Mouse (Mus musculus): ENCODE results near the gene Mgp. TPM values are rescaled to one million over a fixed set of nuclear protein-coding genes. Genes with fewer than 3 reads are reported as not detected.

Mgp gene
- polyA plus RNA-seq, 1 experiment from 2014 or later, result 1.6 TPM

GRCm38 (mm10) chr6:136857873-136858260 lies 17.8 kb downstream of the Mgp start:
- H3K4me2 ChIP-seq, result no peak overlapping the region
- no peaks in the 10 kb centered on the region for H3K27me3 ChIP-seq (ENCODE audit: control insufficient read depth, insufficient read depth, low read length)
- WGBS, result 71% methylated on average over 11 of the region's 11 CpGs
- H3K9ac ChIP-seq (ENCODE audit: low read length), result no peak overlapping the region
- H3K9me3 ChIP-seq (ENCODE audit: control insufficient read depth, low read length), result no peaks in the 10 kb centered on the region
- ATAC-seq (ENCODE audit: low FRiP score) (no peak), DNase-seq (ENCODE audit: low spot score, missing footprints) (no peak)
- H3K27ac ChIP-seq (ENCODE audit: low read depth, low read length), result no peak overlapping the region
- no peak overlapping the region for H3K4me3 ChIP-seq (ENCODE audit: low read depth, low read length)
- H3K36me3 ChIP-seq (ENCODE audit: control insufficient read depth, insufficient read depth, low read length), result no peaks in the 10 kb centered on the region
- H3K4me1 ChIP-seq (ENCODE audit: control insufficient read depth, insufficient read depth, low read length), result no peaks in the 10 kb centered on the region

GRCm38 (mm10) chr6:136857186-136857872 lies 18.3 kb downstream of the Mgp start, which contains the start of gene Art4:
Gene Art4, minus strand, starts transcription at chr6:136857733.
- WGBS, result 81% methylated on average over 18 of the region's 18 CpGs
- Histone ChIP-seq H3K27ac (ENCODE audit: low read depth, low read length) (no peak within 1 kb of the TSS), H3K4me1 (ENCODE audit: control insufficient read depth, insufficient read depth, low read length) (no peaks in the 10 kb centered on the region), H3K36me3 (ENCODE audit: control insufficient read depth, insufficient read depth, low read length) (no peaks in the 10 kb centered on the region), H3K27me3 (ENCODE audit: control insufficient read depth, insufficient read depth, low read length) (no peaks in the 10 kb centered on the region), H3K9ac (ENCODE audit: low read length) (no peak within 1 kb of the TSS), H3K4me3 (ENCODE audit: low read depth, low read length) (no peak within 1 kb of the TSS), H3K9me3 (ENCODE audit: control insufficient read depth, low read length) (no peaks in the 10 kb centered on the region), H3K4me2 (no peak within 1 kb of the TSS)
- ATAC-seq (ENCODE audit: low FRiP score), result no peak
- no peak for DNase-seq (ENCODE audit: low spot score, missing footprints)

DNA sequence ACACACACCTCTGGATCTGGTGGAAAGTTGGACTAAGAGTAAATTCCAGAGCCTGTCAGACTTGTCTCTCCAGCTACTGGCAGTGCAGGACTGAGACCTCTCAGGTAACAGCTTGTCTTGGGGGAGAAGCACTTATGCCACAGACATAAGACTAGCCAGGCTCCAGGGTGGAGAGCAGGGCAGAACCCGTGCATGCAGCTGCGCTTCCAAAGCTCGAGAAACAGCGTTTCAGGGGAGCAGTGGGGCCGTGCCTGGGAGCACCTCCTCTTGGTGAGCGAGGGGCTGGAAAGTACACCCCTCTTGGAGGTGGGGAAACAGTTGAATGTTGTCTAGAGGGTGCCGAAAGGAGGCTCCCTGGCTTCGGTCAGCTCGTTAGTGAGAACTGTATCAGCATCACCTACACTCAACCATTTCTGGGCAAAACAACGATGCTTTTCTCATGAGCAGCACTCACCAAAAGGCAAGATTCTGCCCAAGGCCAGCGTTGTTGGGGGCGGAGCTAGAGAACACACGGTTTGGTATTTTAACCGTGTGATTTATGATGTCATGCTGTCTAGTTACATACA lies 19.5 kb downstream of the Mgp start:
- ATAC-seq (ENCODE audit: low FRiP score), result no peak
- Histone ChIP-seq H3K27ac (ENCODE audit: low read depth, low read length) (no peak overlapping the region), H3K4me3 (ENCODE audit: low read depth, low read length) (no peak overlapping the region), H3K4me1 (ENCODE audit: control insufficient read depth, insufficient read depth, low read length) (no peaks in the 10 kb centered on the region), H3K4me2 (no peak overlapping the region), H3K27me3 (ENCODE audit: control insufficient read depth, insufficient read depth, low read length) (no peaks in the 10 kb centered on the region), H3K36me3 (ENCODE audit: control insufficient read depth, insufficient read depth, low read length) (no peaks in the 10 kb centered on the region), H3K9ac (ENCODE audit: low read length) (no peak overlapping the region), H3K9me3 (ENCODE audit: control insufficient read depth, low read length) (no peaks in the 10 kb centered on the region)
- no peak for DNase-seq (ENCODE audit: low spot score, missing footprints)
- 76% methylated on average over 14 of the region's 14 CpGs for WGBS

GRCm38 (mm10) chr6:136855183-136855582 lies 20.4 kb downstream of the Mgp start:
- Histone ChIP-seq H3K4me1 (ENCODE audit: control insufficient read depth, insufficient read depth, low read length) (no peaks in the 10 kb centered on the region), H3K27me3 (ENCODE audit: control insufficient read depth, insufficient read depth, low read length) (no peaks in the 10 kb centered on the region), H3K9ac (ENCODE audit: low read length) (no peak overlapping the region), H3K9me3 (ENCODE audit: control insufficient read depth, low read length) (no peaks in the 10 kb centered on the region), H3K36me3 (ENCODE audit: control insufficient read depth, insufficient read depth, low read length) (no peaks in the 10 kb centered on the region), H3K4me3 (ENCODE audit: low read depth, low read length) (no peak overlapping the region), H3K27ac (ENCODE audit: low read depth, low read length) (no peak overlapping the region), H3K4me2 (no peak overlapping the region)
- DNase-seq (ENCODE audit: low spot score, missing footprints), result no peak
- no peak for ATAC-seq (ENCODE audit: low FRiP score)
- WGBS, result 66% methylated on average over 2 of the region's 2 CpGs

GRCm38 (mm10) chr6:136854361-136854781 lies 21.3 kb downstream of the Mgp start:
- H3K27ac ChIP-seq (ENCODE audit: low read depth, low read length), result no peak overlapping the region
- ATAC-seq (ENCODE audit: low FRiP score) (no peak), DNase-seq (ENCODE audit: low spot score, missing footprints) (peak; percentile 35)
- no peak overlapping the region for H3K9ac ChIP-seq (ENCODE audit: low read length)
- no peak overlapping the region for H3K4me2 ChIP-seq
- 92% methylated on average over 11 of the region's 11 CpGs for WGBS
- H3K36me3 ChIP-seq (ENCODE audit: control insufficient read depth, insufficient read depth, low read length), result no peaks in the 10 kb centered on the region
- no peaks in the 10 kb centered on the region for H3K27me3 ChIP-seq (ENCODE audit: control insufficient read depth, insufficient read depth, low read length)
- H3K4me1 ChIP-seq (ENCODE audit: control insufficient read depth, insufficient read depth, low read length), result no peaks in the 10 kb centered on the region
- no peaks in the 10 kb centered on the region for H3K9me3 ChIP-seq (ENCODE audit: control insufficient read depth, low read length)
- no peak overlapping the region for H3K4me3 ChIP-seq (ENCODE audit: low read depth, low read length)

- Histone ChIP-seq H3K36me3 (ENCODE audit: control insufficient read depth, insufficient read depth, low read length) (no peaks in the 10 kb centered on the region), H3K4me3 (ENCODE audit: low read depth, low read length) (no peak overlapping the region), H3K27ac (ENCODE audit: low read depth, low read length) (no peak overlapping the region), H3K27me3 (ENCODE audit: control insufficient read depth, insufficient read depth, low read length) (no peaks in the 10 kb centered on the region), H3K4me1 (ENCODE audit: control insufficient read depth, insufficient read depth, low read length) (no peaks in the 10 kb centered on the region), H3K9me3 (ENCODE audit: control insufficient read depth, low read length) (no peaks in the 10 kb centered on the region), H3K9ac (ENCODE audit: low read length) (no peak overlapping the region), H3K4me2 (no peak overlapping the region)
- WGBS, result 57% methylated on average over 3 of the region's 3 CpGs
- DNase-seq (ENCODE audit: low spot score, missing footprints), result peak; percentile 80
- no peak for ATAC-seq (ENCODE audit: low FRiP score)
Observed at GRCm38 (mm10) chr6:136852762-136853161, 22.9 kb downstream of the Mgp start.

GRCm38 (mm10) chr6:136852348-136852747 lies 23.3 kb downstream of the Mgp start:
- no peak for ATAC-seq (ENCODE audit: low FRiP score)
- no peak overlapping the region for H3K4me2 ChIP-seq
- DNase-seq (ENCODE audit: low spot score, missing footprints), result no peak
- H3K36me3 ChIP-seq (ENCODE audit: control insufficient read depth, insufficient read depth, low read length), result no peaks in the 10 kb centered on the region
- no peak overlapping the region for H3K9ac ChIP-seq (ENCODE audit: low read length)
- no peak overlapping the region for H3K4me3 ChIP-seq (ENCODE audit: low read depth, low read length)
- H3K27ac ChIP-seq (ENCODE audit: low read depth, low read length), result no peak overlapping the region
- WGBS, result 92% methylated on average over 4 of the region's 4 CpGs
- no peaks in the 10 kb centered on the region for H3K27me3 ChIP-seq (ENCODE audit: control insufficient read depth, insufficient read depth, low read length)
- no peaks in the 10 kb centered on the region for H3K9me3 ChIP-seq (ENCODE audit: control insufficient read depth, low read length)
- no peaks in the 10 kb centered on the region for H3K4me1 ChIP-seq (ENCODE audit: control insufficient read depth, insufficient read depth, low read length)

- Histone ChIP-seq H3K4me3 (ENCODE audit: low read depth, low read length) (no peak overlapping the region), H3K36me3 (ENCODE audit: control insufficient read depth, insufficient read depth, low read length) (no peaks in the 10 kb centered on the region), H3K4me1 (ENCODE audit: control insufficient read depth, insufficient read depth, low read length) (no peaks in the 10 kb centered on the region), H3K9ac (ENCODE audit: low read length) (no peak overlapping the region), H3K9me3 (ENCODE audit: control insufficient read depth, low read length) (no peaks in the 10 kb centered on the region), H3K4me2 (no peak overlapping the region), H3K27ac (ENCODE audit: low read depth, low read length) (no peak overlapping the region), H3K27me3 (ENCODE audit: control insufficient read depth, insufficient read depth, low read length) (no peaks in the 10 kb centered on the region)
- DNase-seq (ENCODE audit: low spot score, missing footprints), result peak; percentile 75
- no peak for ATAC-seq (ENCODE audit: low FRiP score)
- WGBS, result 78% methylated on average over 6 of the region's 6 CpGs
Observed at GRCm38 (mm10) chr6:136850267-136850666, 25.4 kb downstream of the Mgp start.

GRCm38 (mm10) chr6:136848971-136849370 lies 26.7 kb downstream of the Mgp start:
- Histone ChIP-seq H3K9me3 (ENCODE audit: control insufficient read depth, low read length) (no peaks in the 10 kb centered on the region), H3K4me1 (ENCODE audit: control insufficient read depth, insufficient read depth, low read length) (no peaks in the 10 kb centered on the region), H3K36me3 (ENCODE audit: control insufficient read depth, insufficient read depth, low read length) (no peaks in the 10 kb centered on the region), H3K9ac (ENCODE audit: low read length) (no peak overlapping the region), H3K4me3 (ENCODE audit: low read depth, low read length) (no peak overlapping the region), H3K27me3 (ENCODE audit: control insufficient read depth, insufficient read depth, low read length) (no peaks in the 10 kb centered on the region), H3K4me2 (no peak overlapping the region), H3K27ac (ENCODE audit: low read depth, low read length) (no peak overlapping the region)
- 89% methylated on average over 5 of the region's 5 CpGs for WGBS
- ATAC-seq (ENCODE audit: low FRiP score), result no peak
- DNase-seq (ENCODE audit: low spot score, missing footprints), result no peak

Measured in midbrain, embryonic 11.5 days (tissue).